Mouse (Mus musculus): Measurements from ENCODE around the gene Themis. TPM values are rescaled to one million over a fixed set of nuclear protein-coding genes. Genes with fewer than 3 reads are reported as not detected.

The Themis gene
- polyA plus RNA-seq, 2 experiments, result 0.10 TPM; not detected in 1

DNA sequence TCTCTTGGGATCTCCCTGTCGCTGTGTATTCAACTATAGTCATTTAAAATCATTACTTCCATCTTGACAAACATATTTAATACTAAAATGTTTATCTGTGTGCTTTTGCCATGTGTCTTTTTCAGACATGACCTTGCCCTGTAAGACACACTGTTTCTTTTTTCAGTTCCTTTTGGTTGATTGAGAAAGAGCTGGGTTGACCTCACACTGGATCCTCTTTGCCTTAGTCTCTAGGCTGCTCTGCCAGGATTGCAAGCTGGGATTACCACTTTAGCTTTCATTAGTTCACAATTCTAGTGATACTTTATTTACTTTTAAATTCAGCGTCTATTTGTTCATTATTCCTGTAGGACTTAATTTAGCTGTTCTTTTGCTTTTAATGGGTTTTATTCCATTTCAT, 7.2 kb downstream of the Themis start:
- no peaks in the 10 kb centered on the region for H3K4me1 ChIP-seq (ENCODE audit: control insufficient read depth, insufficient read depth, low read length)
- DNase-seq (ENCODE audit: low spot score), result no peak
- no peak overlapping the region for H3K9ac ChIP-seq (ENCODE audit: low read depth, low read length, severe bottlenecking)
- ATAC-seq (ENCODE audit: low FRiP score, low read depth), result no peak
- 82% methylated on average over 2 of the region's 2 CpGs for WGBS
- no peak overlapping the region for H3K4me2 ChIP-seq (replicated peaks; ENCODE audit: low read depth, low read length, severe bottlenecking)
- H3K27ac ChIP-seq (replicated peaks; ENCODE audit: low read depth, low read length), result no peak overlapping the region
- no peak overlapping the region for H3K4me3 ChIP-seq (replicated peaks; ENCODE audit: low read length)
- H3K9me3 ChIP-seq (ENCODE audit: control insufficient read depth, low read length), result no peaks in the 10 kb centered on the region
- H3K36me3 ChIP-seq (ENCODE audit: control insufficient read depth, insufficient read depth, low read length), result no peaks in the 10 kb centered on the region
- TF ChIP-seq POLR2A (IDR thresholded peaks at IDR 0.05; ENCODE audit: borderline replicate concordance, extremely low read depth, insufficient read depth, insufficient read length), result no peak
- H3K27me3 ChIP-seq (ENCODE audit: control insufficient read depth, insufficient read depth, low read length), result no peaks in the 10 kb centered on the region

DNA sequence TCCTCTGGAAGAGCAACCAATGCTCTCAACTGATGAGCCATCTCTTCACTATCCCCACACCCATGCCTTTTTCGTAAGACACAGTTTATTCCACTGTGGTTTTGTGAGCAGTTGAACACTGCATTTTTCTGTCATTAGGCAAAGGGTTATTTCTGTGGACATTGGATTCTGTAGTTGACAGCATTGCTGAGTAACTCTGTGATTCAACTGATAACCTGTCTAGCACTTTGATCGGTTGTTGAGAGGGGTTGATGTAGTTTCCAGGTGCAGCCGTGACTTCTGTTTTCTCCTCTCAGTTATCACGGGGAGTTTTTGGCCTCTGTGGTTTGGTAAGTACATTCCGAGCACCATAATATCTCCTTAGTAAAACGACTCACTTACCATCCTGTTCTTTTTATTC, 26.8 kb downstream of the Themis start:
- Histone ChIP-seq H3K27me3 (ENCODE audit: control insufficient read depth, insufficient read depth, low read length) (no peaks in the 10 kb centered on the region), H3K27ac (replicated peaks; ENCODE audit: low read depth, low read length) (no peak overlapping the region), H3K4me3 (replicated peaks; ENCODE audit: low read length) (no peak overlapping the region), H3K36me3 (ENCODE audit: control insufficient read depth, insufficient read depth, low read length) (no peaks in the 10 kb centered on the region), H3K9ac (ENCODE audit: low read depth, low read length, severe bottlenecking) (no peak overlapping the region), H3K4me2 (replicated peaks; ENCODE audit: low read depth, low read length, severe bottlenecking) (no peak overlapping the region), H3K4me1 (ENCODE audit: control insufficient read depth, insufficient read depth, low read length) (no peaks in the 10 kb centered on the region), H3K9me3 (ENCODE audit: control insufficient read depth, low read length) (no peaks in the 10 kb centered on the region)
- 86% methylated on average over 6 of the region's 6 CpGs for WGBS
- ATAC-seq (ENCODE audit: low FRiP score, low read depth) (no peak), DNase-seq (ENCODE audit: low spot score) (no peak)
- TF ChIP-seq POLR2A (IDR thresholded peaks at IDR 0.05; ENCODE audit: borderline replicate concordance, extremely low read depth, insufficient read depth, insufficient read length), result no peak

DNA sequence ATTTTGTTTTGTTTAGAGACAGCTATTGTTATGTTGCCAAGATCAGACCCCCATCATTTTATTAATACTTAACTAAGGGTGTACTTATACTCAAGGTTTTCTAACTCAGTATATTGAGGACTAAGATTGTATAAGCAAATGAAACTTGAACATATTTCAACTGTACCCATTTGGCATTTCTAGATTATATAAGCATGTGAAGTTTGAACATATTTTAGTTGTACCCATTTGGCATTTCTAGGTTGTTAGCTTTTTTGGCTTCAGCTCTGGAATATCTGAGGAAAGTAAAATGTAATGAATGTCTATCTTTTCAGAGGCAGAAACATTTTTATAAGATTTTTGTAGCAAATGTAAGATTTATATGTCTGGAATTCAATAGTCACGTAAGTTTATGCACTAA, 27.9 kb downstream of the Themis start:
- Histone ChIP-seq H3K36me3 (ENCODE audit: control insufficient read depth, insufficient read depth, low read length) (no peaks in the 10 kb centered on the region), H3K4me3 (replicated peaks; ENCODE audit: low read length) (no peak overlapping the region), H3K4me1 (ENCODE audit: control insufficient read depth, insufficient read depth, low read length) (no peaks in the 10 kb centered on the region), H3K9me3 (ENCODE audit: control insufficient read depth, low read length) (no peaks in the 10 kb centered on the region), H3K27me3 (ENCODE audit: control insufficient read depth, insufficient read depth, low read length) (no peaks in the 10 kb centered on the region), H3K9ac (ENCODE audit: low read depth, low read length, severe bottlenecking) (no peak overlapping the region), H3K27ac (replicated peaks; ENCODE audit: low read depth, low read length) (no peak overlapping the region), H3K4me2 (replicated peaks; ENCODE audit: low read depth, low read length, severe bottlenecking) (no peak overlapping the region)
- 75% methylated on average over 1 of the region's 1 CpGs for WGBS
- ATAC-seq (ENCODE audit: low FRiP score, low read depth) (no peak), DNase-seq (ENCODE audit: low spot score) (no peak)
- TF ChIP-seq POLR2A (IDR thresholded peaks at IDR 0.05; ENCODE audit: borderline replicate concordance, extremely low read depth, insufficient read depth, insufficient read length), result no peak

DNA sequence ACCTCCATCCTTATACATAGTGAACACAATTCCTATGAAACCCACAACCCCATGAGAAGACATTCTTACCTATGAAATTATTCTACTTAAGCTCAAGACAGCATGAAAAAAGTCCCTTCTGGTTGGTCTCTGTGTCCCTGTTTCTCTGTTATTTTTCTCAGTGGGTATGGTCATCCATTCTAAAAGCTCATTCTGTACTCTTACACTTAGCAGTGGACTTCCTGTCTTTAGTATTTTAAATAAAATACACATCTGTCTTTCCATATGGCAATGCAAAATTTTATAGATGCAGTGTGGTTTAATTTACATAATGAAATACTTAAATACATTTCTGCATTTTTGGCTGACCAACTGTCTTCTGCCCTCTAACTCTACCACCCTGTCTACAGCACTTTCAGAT, 30.0 kb downstream of the Themis start:
- no peak for DNase-seq (ENCODE audit: low spot score)
- H3K4me2 ChIP-seq (replicated peaks; ENCODE audit: low read depth, low read length, severe bottlenecking), result no peak overlapping the region
- H3K27ac ChIP-seq (replicated peaks; ENCODE audit: low read depth, low read length), result no peak overlapping the region
- no peaks in the 10 kb centered on the region for H3K4me1 ChIP-seq (ENCODE audit: control insufficient read depth, insufficient read depth, low read length)
- no peaks in the 10 kb centered on the region for H3K27me3 ChIP-seq (ENCODE audit: control insufficient read depth, insufficient read depth, low read length)
- no peak for ATAC-seq (ENCODE audit: low FRiP score, low read depth)
- no peak overlapping the region for H3K9ac ChIP-seq (ENCODE audit: low read depth, low read length, severe bottlenecking)
- no peak overlapping the region for H3K4me3 ChIP-seq (replicated peaks; ENCODE audit: low read length)
- TF ChIP-seq POLR2A (IDR thresholded peaks at IDR 0.05; ENCODE audit: borderline replicate concordance, extremely low read depth, insufficient read depth, insufficient read length), result no peak
- H3K36me3 ChIP-seq (ENCODE audit: control insufficient read depth, insufficient read depth, low read length), result no peaks in the 10 kb centered on the region
- no peaks in the 10 kb centered on the region for H3K9me3 ChIP-seq (ENCODE audit: control insufficient read depth, low read length)

DNA sequence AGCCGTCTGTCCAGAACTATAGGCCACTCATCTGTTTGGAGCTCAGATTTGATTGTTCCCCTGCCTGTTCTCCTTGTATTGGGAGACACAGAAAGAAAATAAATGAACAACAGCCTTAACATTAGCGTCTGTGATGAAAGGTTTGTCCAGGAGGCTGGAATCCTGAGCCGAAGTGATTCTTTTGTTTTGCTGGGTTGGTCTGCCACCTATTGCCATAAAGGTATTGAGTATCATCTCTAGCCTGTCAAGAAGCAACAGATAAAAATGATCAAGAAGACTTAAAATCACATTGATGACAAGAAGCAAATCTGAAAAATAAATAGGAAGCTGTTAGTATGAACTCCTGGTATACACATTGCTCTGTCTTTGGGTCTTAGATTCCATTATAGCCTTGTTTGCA, 53.7 kb downstream of the Themis start:
- WGBS, result 74% methylated on average over 3 of the region's 3 CpGs
- no peaks in the 10 kb centered on the region for H3K27me3 ChIP-seq (ENCODE audit: control insufficient read depth, insufficient read depth, low read length)
- no peaks in the 10 kb centered on the region for H3K4me1 ChIP-seq (ENCODE audit: control insufficient read depth, insufficient read depth, low read length)
- no peak overlapping the region for H3K4me2 ChIP-seq (replicated peaks; ENCODE audit: low read depth, low read length, severe bottlenecking)
- DNase-seq (ENCODE audit: low spot score) (no peak), ATAC-seq (ENCODE audit: low FRiP score, low read depth) (no peak)
- H3K9me3 ChIP-seq (ENCODE audit: control insufficient read depth, low read length), result no peaks in the 10 kb centered on the region
- H3K27ac ChIP-seq (replicated peaks; ENCODE audit: low read depth, low read length), result no peak overlapping the region
- H3K4me3 ChIP-seq (replicated peaks; ENCODE audit: low read length), result no peak overlapping the region
- TF ChIP-seq POLR2A (IDR thresholded peaks at IDR 0.05; ENCODE audit: borderline replicate concordance, extremely low read depth, insufficient read depth, insufficient read length), result no peak
- no peaks in the 10 kb centered on the region for H3K36me3 ChIP-seq (ENCODE audit: control insufficient read depth, insufficient read depth, low read length)
- H3K9ac ChIP-seq (ENCODE audit: low read depth, low read length, severe bottlenecking), result no peak overlapping the region

DNA sequence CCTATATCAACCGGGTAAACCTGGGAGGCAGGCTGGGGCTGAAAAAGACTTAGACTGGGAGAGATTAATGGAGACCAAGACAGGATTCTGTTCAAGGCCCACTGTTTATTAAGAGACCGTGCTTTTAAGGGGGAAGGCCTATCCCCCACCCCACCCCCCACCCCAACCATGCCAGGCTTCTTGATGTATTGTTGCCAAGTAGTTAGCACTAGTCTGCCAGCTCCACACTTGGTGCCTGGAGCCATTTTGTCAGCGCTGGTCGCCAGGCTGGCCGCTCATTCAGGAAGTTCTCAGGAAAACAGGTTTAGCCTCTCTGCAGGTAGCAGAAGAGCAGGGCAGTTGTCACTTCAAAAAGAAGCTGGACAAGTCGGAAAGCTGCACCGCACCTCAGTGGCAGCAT, 55.1 kb downstream of the Themis start:
- ATAC-seq (ENCODE audit: low FRiP score, low read depth) (no peak), DNase-seq (ENCODE audit: low spot score) (no peak)
- Histone ChIP-seq H3K4me3 (replicated peaks; ENCODE audit: low read length) (no peak overlapping the region), H3K27me3 (ENCODE audit: control insufficient read depth, insufficient read depth, low read length) (no peaks in the 10 kb centered on the region), H3K9ac (ENCODE audit: low read depth, low read length, severe bottlenecking) (no peak overlapping the region), H3K9me3 (ENCODE audit: control insufficient read depth, low read length) (no peaks in the 10 kb centered on the region), H3K36me3 (ENCODE audit: control insufficient read depth, insufficient read depth, low read length) (no peaks in the 10 kb centered on the region), H3K4me2 (replicated peaks; ENCODE audit: low read depth, low read length, severe bottlenecking) (no peak overlapping the region), H3K4me1 (ENCODE audit: control insufficient read depth, insufficient read depth, low read length) (no peaks in the 10 kb centered on the region), H3K27ac (replicated peaks; ENCODE audit: low read depth, low read length) (no peak overlapping the region)
- WGBS, result 78% methylated on average over 7 of the region's 7 CpGs
- TF ChIP-seq POLR2A (IDR thresholded peaks at IDR 0.05; ENCODE audit: borderline replicate concordance, extremely low read depth, insufficient read depth, insufficient read length), result no peak
